Mouse (Mus musculus) hematopoietic stem cell, adult 5-6 weeks (primary cell): ENCODE measurements at regions not wholly inside any gene's neighbourhood (a gene's known extent, or its start where the extent isn't known, plus 50 kb on each side); places are given as distances from the start of the nearest gene placed in this dataset.

Experiments
- ATAC-seq, 2 experiments: fragments of 125-278 bp in 1 of 2; replicated peaks in 1 of 2; 2 replicates each; pipeline ENCODE4 v1.8.0; 2016 to 2017; ENCODE audit warnings: inconsistent platforms in 2 of 2, mild to moderate bottlenecking in 2 of 2, moderate number of reproducible peaks in 2 of 2, low read depth in 1 of 2, moderate TSS enrichment in 1 of 2; ENCODE audit not compliant: low FRiP score in 2 of 2, poor library complexity in 2 of 2, severe bottlenecking in 2 of 2, insufficient read depth in 1 of 2, low TSS enrichment in 1 of 2

DNA sequence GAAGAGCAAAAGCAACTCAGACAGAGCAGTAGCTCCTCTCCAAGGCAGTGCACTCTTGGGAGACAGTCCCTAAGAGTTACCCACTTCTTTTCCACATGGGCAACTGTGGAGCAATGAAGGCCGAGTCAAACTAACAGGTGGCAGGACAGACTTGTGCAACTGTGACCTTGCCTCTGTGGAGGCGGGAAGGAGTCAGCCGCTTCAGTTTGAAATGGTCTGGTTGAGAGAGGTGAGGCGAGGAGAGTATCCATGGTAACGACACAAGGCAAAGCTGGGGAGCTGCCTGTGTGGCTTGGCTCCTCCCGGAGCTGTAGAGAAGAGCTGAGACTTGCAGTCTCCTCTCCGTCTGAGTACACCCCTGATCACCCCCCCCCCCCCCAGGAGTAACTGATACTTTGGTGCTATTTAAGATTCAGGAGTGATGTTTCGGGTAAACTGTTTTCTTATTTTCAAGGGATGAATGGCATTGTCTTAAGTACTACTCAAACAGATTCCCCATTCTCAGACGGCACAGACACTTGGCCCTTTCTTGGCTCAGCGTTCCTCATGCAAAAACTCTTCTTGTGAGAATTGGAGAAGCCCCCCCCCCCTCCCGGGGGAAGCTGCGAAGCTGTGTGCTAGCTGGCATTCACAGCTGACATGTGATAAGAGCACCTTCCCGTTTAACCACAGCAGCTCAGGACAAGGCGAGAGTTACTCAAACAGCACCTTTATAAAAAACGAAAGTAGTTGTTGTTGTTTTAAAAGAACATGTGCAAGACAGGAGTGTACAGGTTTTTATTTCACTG lies 54.9 kb upstream of the Chst1 start:
- peak; percentile 46 to 60; a peak in 2 of 4 replicates for ATAC-seq

DNA sequence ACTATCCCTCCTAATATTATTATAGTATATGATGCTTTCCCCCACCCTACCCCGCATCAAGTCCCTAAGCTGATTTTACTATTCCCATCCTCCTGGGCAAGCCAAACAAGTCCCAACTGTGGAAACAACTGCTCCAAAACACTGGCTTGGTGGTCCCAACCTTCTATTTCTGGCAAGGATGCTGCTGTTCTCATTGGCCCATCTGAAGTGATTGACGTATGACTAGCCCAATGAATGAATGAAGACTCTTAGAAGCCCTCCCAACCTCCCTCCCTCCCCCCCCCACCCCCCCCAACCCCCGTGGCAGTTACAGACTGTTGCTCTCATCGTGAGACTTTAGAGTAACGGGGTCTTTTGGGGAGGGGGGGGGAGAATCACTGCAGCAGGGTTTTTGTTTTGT lies 58.7 kb upstream of the Chst1 start:
- ATAC-seq, result no peak

DNA sequence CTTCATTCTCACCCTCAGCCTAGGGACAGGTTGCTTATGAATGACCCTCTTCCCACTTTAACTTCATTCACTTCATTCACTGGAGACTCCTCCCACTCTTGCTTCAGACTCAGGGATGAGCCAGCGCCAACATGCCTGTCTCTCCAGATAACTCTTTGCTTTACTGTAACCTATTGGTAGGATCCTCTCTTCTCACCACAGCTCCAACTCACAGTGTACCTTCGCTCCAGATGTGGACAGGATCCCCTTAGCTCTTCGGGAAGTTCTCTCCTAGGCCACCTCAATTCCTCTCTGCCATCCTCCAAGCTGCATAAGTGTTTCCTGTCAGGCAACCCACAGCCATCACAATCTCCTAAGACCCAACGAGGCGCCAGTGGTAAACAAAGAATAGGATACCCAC lies 67.5 kb upstream of the Chst1 start:
- ATAC-seq, result no peak

DNA sequence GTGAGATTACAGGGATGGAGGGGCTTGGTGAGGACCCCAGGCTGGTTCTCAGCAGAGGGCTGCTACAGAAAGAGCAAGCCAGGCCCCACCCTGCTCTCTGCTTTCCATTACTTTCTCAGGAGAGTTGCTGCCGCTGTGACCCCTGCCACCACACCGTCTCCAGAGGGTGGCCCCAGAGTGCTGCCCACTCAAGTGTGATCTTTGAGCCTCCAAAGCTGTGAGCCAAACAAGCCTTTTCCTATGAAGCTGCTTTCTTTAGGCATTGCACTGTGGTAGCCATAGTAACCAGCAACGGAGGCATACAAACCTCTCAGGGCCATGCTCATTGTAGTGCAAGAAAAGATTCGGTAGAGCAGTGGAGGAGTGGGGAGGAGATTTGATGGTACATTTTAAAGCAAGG lies 68.8 kb upstream of the Chst1 start:
- ATAC-seq, result no peak

GRCm38 (mm10) chr2:92529670-92530322 lies 69.5 kb upstream of the Slc35c1 start:
- ATAC-seq, result no peak

DNA sequence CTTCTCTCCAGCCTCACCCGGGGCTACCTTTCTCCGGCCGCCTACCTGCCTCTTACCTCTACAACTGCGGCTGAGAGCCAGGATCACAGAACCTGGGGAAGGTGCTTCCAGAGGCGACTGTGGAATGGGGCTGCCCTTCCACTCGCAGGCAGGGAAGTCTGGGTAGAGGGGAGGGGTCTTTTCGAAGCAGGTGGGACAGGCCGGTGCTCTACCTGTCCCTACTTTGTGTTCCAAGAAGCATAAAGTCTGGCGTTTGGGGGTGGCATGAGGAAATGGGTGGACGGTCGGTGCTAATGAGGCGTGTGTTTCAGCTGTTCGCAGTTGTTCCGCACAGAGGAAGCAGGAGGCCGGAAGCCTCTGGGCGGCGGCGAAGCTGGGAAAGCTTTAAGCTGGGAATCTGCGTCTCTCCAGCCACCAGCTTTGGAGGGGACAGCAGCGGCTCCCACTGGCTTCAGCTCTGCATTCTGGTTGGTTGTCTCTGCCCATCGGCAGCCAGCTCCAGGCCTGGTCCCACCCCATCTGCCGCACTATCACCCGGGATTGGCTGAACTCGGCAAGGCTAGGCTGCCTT lies 68.8 kb upstream of the Slc35c1 start:
- peak; percentile 66 to 76 for ATAC-seq

- ATAC-seq, result no peak
Observed at GRCm38 (mm10) chr2:92528119-92528830, 67.9 kb upstream of the Slc35c1 start.

DNA sequence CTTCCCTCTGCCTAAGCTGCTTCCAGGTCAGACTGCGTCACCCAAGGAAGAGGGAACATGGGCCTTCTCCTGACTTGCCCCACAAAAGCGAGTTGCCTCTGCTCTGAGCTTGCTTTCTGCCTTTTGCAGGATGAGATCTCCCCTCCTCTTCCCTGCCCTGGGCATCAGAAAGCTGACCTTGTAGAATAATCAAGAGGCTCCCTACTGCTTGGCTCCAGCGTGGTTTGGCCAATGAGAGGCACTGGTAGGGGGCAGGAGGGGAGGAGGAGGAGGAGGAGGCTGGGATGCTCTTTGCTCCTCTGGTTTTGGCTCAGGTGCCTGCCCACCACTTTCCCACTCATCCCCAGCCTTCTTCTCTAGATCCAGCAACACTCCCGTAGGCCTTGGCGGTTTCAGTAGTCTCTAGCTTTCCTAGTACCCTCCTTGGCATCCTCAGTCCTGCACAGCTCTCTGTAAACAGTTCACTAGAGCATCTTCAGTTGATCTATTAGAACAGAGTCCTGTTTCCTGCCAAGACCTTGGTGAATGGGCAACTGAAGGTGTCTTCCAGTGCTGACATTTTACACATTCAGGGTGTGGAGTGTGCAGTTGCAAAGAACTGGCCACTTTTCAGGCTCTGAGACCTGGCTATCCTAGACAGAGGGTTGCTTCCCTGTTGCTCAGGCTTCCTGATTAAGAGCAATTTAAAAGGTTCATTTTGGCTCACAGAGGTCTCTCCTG lies 66.5 kb upstream of the Slc35c1 start:
- no peak for ATAC-seq

DNA sequence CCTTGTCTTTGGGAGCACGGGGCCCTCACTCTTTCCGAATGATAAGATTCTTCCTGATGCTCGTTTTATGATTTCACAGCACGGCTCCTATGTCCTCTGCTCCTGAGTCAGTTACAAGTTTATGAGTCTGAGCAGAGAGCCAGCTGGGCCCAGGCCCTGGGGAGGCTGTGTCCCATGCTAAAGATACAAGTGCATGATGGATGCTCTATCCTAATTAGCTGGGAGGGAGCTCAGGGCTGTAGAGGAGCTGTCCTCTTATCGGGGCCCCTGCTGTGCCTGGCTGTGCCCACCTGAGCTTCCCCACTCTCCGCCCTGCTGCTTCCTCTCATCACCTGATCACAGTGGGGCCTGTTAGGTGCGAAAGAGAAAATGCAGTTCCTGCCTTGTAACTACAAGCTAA lies 65.3 kb upstream of the Slc35c1 start:
- ATAC-seq, result no peak

DNA sequence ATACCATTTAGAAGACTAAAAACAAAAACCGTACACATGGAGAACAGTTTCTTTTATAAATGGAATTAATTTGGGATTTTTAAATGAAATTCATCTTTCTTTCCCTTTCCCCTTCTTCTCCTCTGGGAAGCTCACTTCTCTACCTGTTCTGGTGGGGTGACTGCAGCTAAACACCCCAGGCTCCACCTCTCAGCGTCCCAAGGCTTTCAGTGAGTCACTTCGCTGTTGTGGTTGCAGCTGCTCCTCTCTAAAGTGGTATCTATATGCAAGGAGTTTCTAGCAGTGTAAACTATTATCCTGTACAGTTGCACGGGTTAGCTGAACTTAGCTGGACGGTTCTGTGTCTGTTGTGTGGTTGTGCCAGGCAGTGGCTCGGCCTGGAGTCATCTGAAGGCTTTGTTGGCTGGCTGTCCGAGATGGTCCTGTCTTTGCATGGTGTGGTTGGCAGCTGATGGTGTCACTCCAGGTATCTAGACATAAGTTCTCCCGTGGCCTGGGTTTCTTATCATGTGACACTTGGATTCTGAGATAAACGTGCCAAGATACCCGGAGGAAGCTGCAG lies 64.8 kb upstream of the Slc35c1 start:
- no peak for ATAC-seq

- ATAC-seq, result no peak
Observed at GRCm38 (mm10) chr2:92524346-92524905, 64.1 kb upstream of the Slc35c1 start.

DNA sequence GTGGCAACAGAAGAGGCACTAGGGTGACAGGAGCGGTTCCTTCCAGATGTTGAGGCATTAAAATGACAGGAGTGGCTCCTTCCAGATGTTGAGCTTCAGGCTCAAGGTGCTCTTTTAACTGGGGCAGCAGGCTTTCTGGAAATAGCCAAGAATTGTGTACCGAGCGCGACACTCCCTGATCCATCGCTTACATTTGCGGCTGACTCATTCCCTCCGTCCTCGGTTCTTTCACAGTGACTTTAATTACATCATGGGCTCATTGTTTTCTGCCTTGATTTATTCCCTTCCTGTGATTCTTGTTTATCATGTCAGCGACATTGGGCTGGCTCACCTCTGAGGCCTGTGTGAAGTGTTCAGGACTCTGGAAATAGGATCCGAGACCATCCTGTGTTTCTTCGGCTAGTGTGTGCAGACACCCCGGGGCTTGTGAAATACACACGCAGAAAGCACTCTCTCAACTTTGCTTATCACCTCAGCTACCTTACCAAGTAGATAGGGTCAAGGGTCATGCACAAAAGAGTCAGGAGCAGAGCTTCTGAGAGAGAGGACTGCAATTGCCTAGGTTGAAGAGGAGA lies 63.1 kb upstream of the Slc35c1 start:
- no peak for ATAC-seq

DNA sequence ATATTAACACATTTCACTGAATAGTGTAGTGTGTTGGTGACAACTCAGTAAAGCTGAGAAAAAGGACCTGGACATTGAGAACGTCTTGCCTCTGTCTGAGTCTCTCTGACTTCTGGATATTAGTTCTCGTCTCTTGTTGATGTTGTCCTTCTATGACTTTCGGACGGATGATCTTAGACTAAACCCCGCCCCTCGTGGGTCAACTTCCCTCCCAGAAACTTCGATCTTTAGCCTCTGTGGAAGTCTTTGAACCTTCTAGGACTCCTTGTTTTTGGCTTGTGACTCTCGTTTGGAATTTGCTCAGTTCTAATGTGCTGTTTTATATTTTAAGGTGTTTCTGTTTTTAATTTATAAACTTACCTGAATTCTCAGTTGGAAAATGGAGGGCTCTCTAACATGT lies 61.2 kb upstream of the Slc35c1 start:
- no peak for ATAC-seq

DNA sequence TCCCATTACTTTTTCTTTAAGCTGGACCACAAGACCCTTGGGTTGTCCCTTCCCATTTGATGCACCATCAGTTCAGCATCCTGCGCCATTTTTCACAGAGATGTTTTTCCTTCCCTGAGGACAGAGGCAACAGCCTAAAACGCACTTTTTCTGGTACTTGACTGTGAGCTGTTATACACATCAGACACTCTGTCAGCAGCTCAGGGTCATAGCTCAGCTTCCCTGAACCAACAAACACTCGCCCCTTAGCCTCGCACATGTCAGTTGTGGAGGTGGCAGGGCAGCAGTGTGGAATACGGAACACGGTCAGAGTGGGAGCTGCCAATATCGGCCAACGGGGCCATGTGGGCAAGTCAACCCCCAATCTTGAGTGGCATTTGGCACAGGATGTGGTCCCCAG lies 59.1 kb upstream of the Slc35c1 start:
- no peak for ATAC-seq

- no peak for ATAC-seq
Observed at GRCm38 (mm10) chr2:92518891-92519290, 58.6 kb upstream of the Slc35c1 start.

- no peak for ATAC-seq
Observed at GRCm38 (mm10) chr2:92514961-92515360, 54.6 kb upstream of the Slc35c1 start.
